Mouse (Mus musculus) CH12.LX (cell line): ENCODE measurements around the gene Perm1. TPM values are rescaled to one million over a fixed set of nuclear protein-coding genes. Genes with fewer than 3 reads are reported as not detected.

Experiments
- DNase-seq: peaks from one replicate; pipeline ENCODE4 v3.0.0-alpha.2; 2013; ENCODE audit errors: extremely low read depth
- H3K27ac ChIP-seq: 2 replicates; pipeline ENCODE4 v1.5.1; 2012; ENCODE audit warnings: low read depth, mild to moderate bottlenecking, control low read depth, moderate library complexity; ENCODE audit not compliant: insufficient read depth
- H3K27me3 ChIP-seq: replicated peaks from 2 replicates; pipeline ENCODE3; 2012; ENCODE audit warnings: inconsistent platforms
- H3K36me3 ChIP-seq, 2 experiments: replicated peaks in 1 of 2; 2 replicates each; pipeline versions ENCODE3 to v1.6.1; 2012; ENCODE audit warnings: inconsistent platforms in 1 of 2, low read length in 1 of 2, mild to moderate bottlenecking in 1 of 2, mixed read lengths in 1 of 2, moderate library complexity in 1 of 2; ENCODE audit not compliant: control insufficient read depth in 1 of 2, insufficient read depth in 1 of 2
- H3K4me1 ChIP-seq, 2 experiments: 2 replicates each; pipeline ENCODE4 v1.6.1; 2012; ENCODE audit warnings: inconsistent platforms in 1 of 2, moderate library complexity in 1 of 2; ENCODE audit not compliant: insufficient read depth in 2 of 2, control insufficient read depth in 1 of 2
- H3K4me2 ChIP-seq: 2 replicates; pipeline ENCODE4 v1.6.1; 2012; ENCODE audit warnings: low read depth, mild to moderate bottlenecking, control low read depth; ENCODE audit not compliant: poor library complexity, insufficient read depth, severe bottlenecking
- H3K4me3 ChIP-seq, 3 experiments: fragments of 150-350 bp in 1 of 3; sonication (generic) in 1 of 3; replicated peaks in 1 of 3; 2 replicates each; pipeline versions ENCODE3 to v1.5.1; 2011 to 2012; ENCODE audit warnings: low read depth in 2 of 3, low read length in 2 of 3, mild to moderate bottlenecking in 2 of 3, moderate library complexity in 2 of 3, control low read depth in 1 of 3, improper control_type of control experiment in 1 of 3, inconsistent platforms in 1 of 3, mixed read lengths in 1 of 3; ENCODE audit not compliant: poor library complexity in 1 of 3
- H3K79me2 ChIP-seq: replicated peaks from 2 replicates; pipeline ENCODE4 v1.6.1; 2012; ENCODE audit warnings: mild to moderate bottlenecking, moderate library complexity; ENCODE audit not compliant: control insufficient read depth, poor library complexity, insufficient read depth, severe bottlenecking; ENCODE audit errors: extremely low read depth
- H3K9ac ChIP-seq: 2 replicates; pipeline ENCODE4 v1.6.1; 2012; ENCODE audit warnings: low read depth, mild to moderate bottlenecking, control low read depth, moderate library complexity; ENCODE audit not compliant: insufficient read depth
- H3K9me3 ChIP-seq: replicated peaks from 2 replicates; pipeline ENCODE3; 2012; ENCODE audit warnings: low read length, inconsistent platforms, mixed read lengths
- BHLHE40 ChIP-seq: IDR thresholded peaks from 2 replicates; pipeline ENCODE4 v1.6.1; 2011; ENCODE audit warnings: mild to moderate bottlenecking, low read depth, low read length, improper control_type of control experiment
- CHD1 ChIP-seq: IDR thresholded peaks from 2 replicates; pipeline ENCODE4 v1.6.1; 2012; ENCODE audit warnings: low read depth, low read length, improper control_type of control experiment, inconsistent platforms
- CHD2 ChIP-seq: IDR thresholded peaks from 2 replicates; pipeline ENCODE4 v1.6.1; 2011; ENCODE audit warnings: low read length, improper control_type of control experiment
- EP300 ChIP-seq: IDR thresholded peaks from 2 replicates; pipeline ENCODE4 v1.6.1; 2011; ENCODE audit warnings: low read length, improper control_type of control experiment
- GABPA ChIP-seq: IDR thresholded peaks from 2 replicates; pipeline ENCODE4 v1.6.1; 2012; ENCODE audit warnings: low read depth, low read length, improper control_type of control experiment, inconsistent platforms; ENCODE audit not compliant: insufficient replicate concordance
- HCFC1 ChIP-seq: IDR thresholded peaks from 2 replicates; pipeline ENCODE4 v1.6.1; 2012; ENCODE audit warnings: low read depth, mild to moderate bottlenecking, inconsistent platforms, low read length, improper control_type of control experiment
- JUND ChIP-seq: conservative IDR thresholded peaks from 2 replicates; pipeline ENCODE4 v1.6.1; 2011; ENCODE audit warnings: low read depth, low read length, improper control_type of control experiment
- MAZ ChIP-seq: IDR thresholded peaks from 2 replicates; pipeline ENCODE4 v1.6.1; 2012; ENCODE audit warnings: low read depth, mild to moderate bottlenecking, inconsistent platforms, low read length, improper control_type of control experiment, moderate library complexity
- MEF2A ChIP-seq: IDR thresholded peaks from 2 replicates; pipeline ENCODE4 v1.6.1; 2014; ENCODE audit warnings: low read depth, mild to moderate bottlenecking, inconsistent platforms, low read length, improper control_type of control experiment, borderline replicate concordance
- PAX5 ChIP-seq: IDR thresholded peaks from 2 replicates; pipeline ENCODE4 v1.6.1; 2012; ENCODE audit warnings: low read length, inconsistent platforms, mixed read lengths
- POLR2A ChIP-seq: IDR thresholded peaks from 2 replicates; pipeline ENCODE4 v1.6.1; 2011; ENCODE audit warnings: low read depth, mild to moderate bottlenecking, improper control_type of control experiment, low read length
- POLR2AphosphoS2 ChIP-seq: IDR thresholded peaks from 2 replicates; pipeline ENCODE4 v1.6.1; 2011; ENCODE audit warnings: low read depth, low read length, improper control_type of control experiment
- RAD21 ChIP-seq: IDR thresholded peaks from 2 replicates; pipeline ENCODE4 v1.6.1; 2011; ENCODE audit warnings: low read depth, mild to moderate bottlenecking, low read length, improper control_type of control experiment, moderate library complexity
- RCOR1 ChIP-seq: conservative IDR thresholded peaks from 2 replicates; pipeline ENCODE4 v1.6.1; 2012; ENCODE audit warnings: low read depth, mild to moderate bottlenecking, inconsistent platforms, low read length, improper control_type of control experiment
- SMC3 ChIP-seq: IDR thresholded peaks from 2 replicates; pipeline ENCODE4 v1.6.1; 2011; ENCODE audit warnings: low read depth, low read length, improper control_type of control experiment
- ZNF384 ChIP-seq: IDR thresholded peaks from 2 replicates; pipeline ENCODE4 v1.6.1; 2012; ENCODE audit warnings: low read depth, low read length, improper control_type of control experiment, inconsistent platforms
- dilution Hi-C: fragments of 300-500 bp; cut with MboI; formaldehyde crosslinking; loops from 2 replicates; pipeline ENCODE4 v1.14.3; 2020; ENCODE audit warnings: low sequenced_read_pairs; ENCODE audit not compliant: extremely low pct_unique_long_range_greater_than_20kb, extremely low pct_ligation_motif_present
- in situ Hi-C: fragments of 300-500 bp; cut with MboI; formaldehyde crosslinking; loops from 3 replicates; pipeline ENCODE4 v1.14.3; 2019; ENCODE audit warnings: low sequenced_read_pairs, low pct_ligation_motif_present, low pct_unique_long_range_greater_than_20kb, mixed read lengths
- polyA plus RNA-seq: library from polyadenylated mRNA; unstranded; fragments of >175 nt; gene quantifications from 2 replicates; pipeline ENCODE4 v1.2.1, GENCODE M21; 2012; ENCODE audit warnings: low read depth; ENCODE audit not compliant: insufficient read length
- total RNA-seq, 2 experiments: library from RNA; depleted of rRNA; stranded (reverse); fragments of 300-350 nt in 1 of 2; fragments of >200 nt in 1 of 2; gene quantifications; 2 replicates each; pipeline ENCODE4 v1.2.3; 2012 to 2014

Gene Perm1
- total and polyA plus RNA-seq, 3 experiments: 0.08 to 0.43 TPM; not detected in 1

DNA sequence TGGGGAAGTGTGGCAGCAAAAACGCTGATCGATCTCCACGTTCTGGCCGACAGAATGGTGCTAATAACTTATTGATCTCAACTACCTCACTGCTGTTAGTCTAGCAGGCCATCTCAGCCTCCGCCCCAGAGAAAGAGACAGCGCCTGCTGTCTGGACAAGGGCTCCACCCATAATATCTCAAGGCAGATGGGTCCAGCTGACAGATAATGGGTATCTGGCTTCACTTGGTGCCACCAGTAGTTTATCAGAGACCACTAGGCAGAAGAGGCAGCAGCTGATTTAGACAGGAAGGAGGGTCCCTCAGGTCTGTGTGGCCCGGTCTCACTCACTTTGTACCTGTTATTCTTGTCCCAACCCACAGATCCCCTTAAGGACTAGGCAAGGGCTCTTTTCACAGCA, 37.4 kb downstream of the Perm1 start:
- H3K9ac ChIP-seq: no peak overlapping the region
- in situ Hi-C loops (no loop called here), dilution Hi-C loops (no loop called here)
- no peaks in the 10 kb centered on the region for H3K27me3 ChIP-seq
- H3K27ac ChIP-seq: no peak overlapping the region
- H3K36me3 ChIP-seq: peaks cover 17 to 39% of the 10 kb centered on the region in 2 experiments
- H3K4me2 ChIP-seq: no peak overlapping the region
- no peaks in the 10 kb centered on the region for H3K79me2 ChIP-seq
- no peak overlapping the region for H3K4me3 ChIP-seq
- no peaks in the 10 kb centered on the region for H3K9me3 ChIP-seq
- DNase-seq: no peak
- peaks cover 0 to 4% of the 10 kb centered on the region in 2 experiments; a peak in 1 of 4 replicates for H3K4me1 ChIP-seq
- TF ChIP-seq HCFC1: no peak
- TF ChIP-seq RAD21: no peak
- TF ChIP-seq JUND: no peak
- no peak for TF ChIP-seq EP300
- TF ChIP-seq MEF2A: no peak
- TF ChIP-seq CHD2: no peak
- no peak for TF ChIP-seq MAZ
- no peak for TF ChIP-seq SMC3

DNA sequence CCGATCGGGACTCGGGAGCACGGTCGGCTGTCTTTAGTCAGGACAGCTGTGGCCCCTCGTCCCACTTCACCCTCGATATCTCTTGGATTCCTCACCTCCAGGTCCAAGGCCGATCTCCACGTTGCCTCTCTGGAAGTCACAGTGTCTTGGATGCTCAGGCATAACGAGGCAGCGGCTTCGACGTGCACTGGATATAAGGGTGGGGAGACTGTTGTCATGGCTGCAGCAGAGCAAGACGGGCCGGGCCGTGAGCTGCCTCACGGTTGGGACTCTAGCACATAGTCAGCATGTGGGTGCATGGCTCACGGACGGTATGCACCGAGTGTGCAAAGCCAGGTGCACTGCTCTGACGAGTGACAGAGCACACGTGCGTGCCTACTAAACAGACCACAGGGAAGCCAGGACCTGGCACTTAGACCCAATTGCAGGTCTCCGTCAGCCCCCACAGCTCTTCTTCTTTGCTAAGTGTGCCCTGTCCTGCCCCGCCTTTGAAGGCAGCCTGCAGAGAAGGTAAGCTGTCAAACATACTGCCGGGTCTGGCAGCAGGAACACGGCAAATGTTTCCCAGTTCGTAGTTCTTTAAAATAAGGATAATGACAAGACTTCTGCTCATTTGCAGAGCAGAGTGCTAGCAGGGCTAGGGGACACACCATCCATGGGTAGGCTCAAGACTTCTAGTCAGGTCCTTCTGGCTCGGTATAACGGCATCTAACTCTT, 38.9 kb downstream of the Perm1 start:
- dilution Hi-C loops (no loop called here), in situ Hi-C loops (no loop called here)
- H3K9ac ChIP-seq: no peak overlapping the region
- H3K4me2 ChIP-seq: no peak overlapping the region
- no peak overlapping the region for H3K4me3 ChIP-seq
- no peaks in the 10 kb centered on the region for H3K79me2 ChIP-seq
- DNase-seq: no peak
- no peaks in the 10 kb centered on the region for H3K27me3 ChIP-seq
- H3K4me1 ChIP-seq: peaks cover 0 to 4% of the 10 kb centered on the region in 2 experiments; a peak in 1 of 4 replicates
- no peaks in the 10 kb centered on the region for H3K9me3 ChIP-seq
- peaks cover 3 to 25% of the 10 kb centered on the region in 2 experiments for H3K36me3 ChIP-seq
- no peak overlapping the region for H3K27ac ChIP-seq
- TF ChIP-seq ZNF384 (no peak), POLR2A (no peak), PAX5 (no peak), CHD1 (no peak), GABPA (no peak), EP300 (no peak), BHLHE40 (no peak), SMC3 (no peak), HCFC1 (no peak), RCOR1 (no peak), MAZ (no peak), POLR2AphosphoS2 (no peak)
